Mouse (Mus musculus): ENCODE data around the gene Neurl3. TPM values are rescaled to one million over a fixed set of nuclear protein-coding genes. Genes with fewer than 3 reads are reported as not detected.
A peak's percentile ranks its signal among the peaks of the same experiment; 100 is the strongest.

Gene Neurl3
- total RNA-seq, 2 experiments from 2014 or later: 4.7 to 12.9 TPM

- no peak for DNase-seq (ENCODE audit: low spot score in 2 of 2)
Observed at GRCm38 (mm10) chr1:36260418-36260817, 14.1 kb downstream of the Neurl3 start.

DNA sequence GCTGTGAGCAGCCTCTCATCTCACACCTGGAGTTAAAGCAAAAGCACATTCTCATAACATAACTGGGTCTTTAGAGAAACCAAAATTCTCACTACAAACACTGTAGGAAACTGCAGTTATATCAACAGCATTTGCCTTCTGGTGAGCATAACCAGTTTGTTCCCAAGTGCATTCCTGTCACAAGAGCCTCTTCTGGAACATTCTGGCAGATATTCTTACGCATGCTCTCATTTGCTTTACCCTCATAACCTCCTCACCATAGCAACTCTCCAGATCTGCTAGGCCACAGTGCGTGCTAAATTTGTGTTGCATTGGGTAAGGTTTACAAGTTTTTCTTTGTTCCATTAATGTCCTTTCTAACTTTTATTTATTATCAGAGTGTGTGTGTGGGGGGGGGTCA, 15.2 kb downstream of the Neurl3 start:
- no peak for DNase-seq (ENCODE audit: low spot score in 2 of 2)

GRCm38 (mm10) chr1:36258631-36259030, 15.8 kb downstream of the Neurl3 start:
- no peak for DNase-seq (ENCODE audit: low spot score in 2 of 2)

DNA sequence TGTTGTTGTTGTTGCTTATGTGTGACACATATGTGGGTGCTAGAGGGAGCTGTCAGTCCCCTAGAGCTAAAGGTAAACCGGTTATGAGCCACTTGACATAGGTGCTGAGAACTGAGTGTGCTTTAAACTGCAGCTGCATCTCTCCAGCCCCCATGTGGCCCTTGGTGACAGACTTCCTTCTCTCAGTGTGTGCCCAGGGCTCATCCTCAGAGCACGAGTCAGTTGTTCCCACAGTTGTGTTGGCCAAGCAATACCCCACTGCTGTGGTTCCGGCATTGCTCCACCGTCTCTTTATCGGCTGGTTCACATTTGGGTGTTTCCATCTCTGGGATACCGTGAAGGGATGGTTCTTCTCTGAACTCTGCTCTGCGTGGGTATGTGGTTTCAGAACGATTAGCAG, 17.2 kb downstream of the Neurl3 start:
- no peak for DNase-seq (ENCODE audit: low spot score in 2 of 2)

GRCm38 (mm10) chr1:36255871-36256640, 18.4 kb downstream of the Neurl3 start:
- DNase-seq (ENCODE audit: low spot score in 2 of 2): no peak

GRCm38 (mm10) chr1:36254635-36255360, 19.7 kb downstream of the Neurl3 start:
- no peak for DNase-seq (ENCODE audit: low spot score in 2 of 2)

DNA sequence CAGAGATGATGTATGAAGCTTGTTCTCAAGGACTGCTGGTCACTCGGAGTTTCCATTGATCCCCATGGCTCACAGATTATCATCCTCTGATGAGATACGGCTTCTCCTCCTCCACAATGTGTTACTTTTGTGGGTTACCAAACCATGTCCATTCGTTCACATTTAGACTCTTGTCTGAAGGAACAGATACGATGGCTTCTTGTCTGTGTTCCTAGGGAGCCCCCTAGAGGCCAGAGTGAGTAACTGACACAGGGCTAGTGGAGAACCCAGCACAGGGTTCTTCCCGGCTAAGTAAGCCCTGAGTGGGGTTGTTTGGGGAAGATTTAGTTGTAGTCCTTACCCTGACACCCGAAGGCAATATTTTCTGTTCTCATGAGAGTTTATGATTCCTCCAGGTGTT, 21.7 kb downstream of the Neurl3 start:
- peak in 1 of 2 experiments; percentile 65 for DNase-seq (ENCODE audit: low spot score in 2 of 2)

GRCm38 (mm10) chr1:36251426-36251825, 23.1 kb downstream of the Neurl3 start:
- DNase-seq (ENCODE audit: low spot score in 2 of 2): no peak

- no peak for DNase-seq (ENCODE audit: low spot score in 2 of 2)
Observed at GRCm38 (mm10) chr1:36246688-36247087, 27.8 kb downstream of the Neurl3 start.

DNA sequence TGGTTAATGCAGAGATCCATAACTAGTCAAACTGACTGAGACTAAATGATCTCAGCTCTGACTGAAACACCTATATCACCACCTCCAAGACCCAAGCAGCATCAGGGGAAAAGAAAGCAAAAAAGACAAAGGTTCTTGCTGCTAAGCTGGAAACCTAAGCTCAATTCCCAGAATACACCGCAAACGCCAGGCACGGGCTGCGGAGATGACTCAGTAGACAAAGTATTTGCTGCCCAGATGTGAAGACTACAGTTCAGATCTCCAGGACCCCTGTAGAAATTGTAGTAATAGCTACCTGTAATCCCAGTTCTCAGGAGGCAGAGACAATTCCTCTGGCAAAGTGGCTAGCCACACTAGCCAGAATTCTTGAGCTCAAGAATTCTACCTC, 29.7 kb downstream of the Neurl3 start:
- DNase-seq (ENCODE audit: low spot score in 2 of 2): no peak

DNA sequence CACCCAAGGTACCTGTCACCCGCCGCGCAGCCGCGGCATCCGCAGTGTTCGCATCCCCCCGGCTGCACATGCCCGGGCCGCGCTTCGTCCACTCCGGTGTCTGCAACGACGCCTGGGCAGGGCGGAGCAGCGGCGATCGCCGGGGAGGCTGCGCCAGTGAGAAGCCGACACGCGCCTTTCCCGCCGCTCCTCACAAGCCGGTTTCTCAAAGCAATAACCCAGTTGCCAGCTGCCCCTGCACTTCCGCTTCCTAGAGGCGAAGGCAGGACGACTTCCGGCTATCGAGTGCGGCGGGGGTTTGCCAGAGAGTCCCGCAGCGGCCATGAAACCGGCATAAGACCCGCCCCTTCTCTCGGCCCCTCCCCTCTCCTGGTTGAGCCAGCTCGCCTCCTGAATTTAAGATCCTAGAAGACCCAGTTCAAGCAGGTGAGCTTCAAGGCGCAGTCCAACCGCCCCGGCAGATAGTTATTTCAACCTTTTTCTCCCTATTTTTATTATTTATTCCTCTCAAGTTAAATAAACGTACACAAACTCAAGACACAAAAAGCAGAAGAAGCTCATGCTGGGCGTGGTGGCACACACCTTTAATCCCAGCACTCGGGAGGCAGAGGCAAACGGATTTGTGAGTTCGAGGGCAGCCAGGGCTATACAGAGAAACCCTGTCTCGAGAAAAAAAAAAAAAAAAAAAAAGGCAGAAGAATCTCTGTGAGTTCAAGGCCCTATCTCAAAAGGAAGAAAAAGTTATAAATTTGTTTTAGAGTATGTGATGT, 30.2 kb downstream of the Neurl3 start, which contains the start of gene Uggt1:
TSS of gene Uggt1 (minus strand) at position 663 of the 770 bp plus-strand sequence.
- DNase-seq (ENCODE audit: low spot score in 2 of 2): peak; percentile 82 to 83

DNA sequence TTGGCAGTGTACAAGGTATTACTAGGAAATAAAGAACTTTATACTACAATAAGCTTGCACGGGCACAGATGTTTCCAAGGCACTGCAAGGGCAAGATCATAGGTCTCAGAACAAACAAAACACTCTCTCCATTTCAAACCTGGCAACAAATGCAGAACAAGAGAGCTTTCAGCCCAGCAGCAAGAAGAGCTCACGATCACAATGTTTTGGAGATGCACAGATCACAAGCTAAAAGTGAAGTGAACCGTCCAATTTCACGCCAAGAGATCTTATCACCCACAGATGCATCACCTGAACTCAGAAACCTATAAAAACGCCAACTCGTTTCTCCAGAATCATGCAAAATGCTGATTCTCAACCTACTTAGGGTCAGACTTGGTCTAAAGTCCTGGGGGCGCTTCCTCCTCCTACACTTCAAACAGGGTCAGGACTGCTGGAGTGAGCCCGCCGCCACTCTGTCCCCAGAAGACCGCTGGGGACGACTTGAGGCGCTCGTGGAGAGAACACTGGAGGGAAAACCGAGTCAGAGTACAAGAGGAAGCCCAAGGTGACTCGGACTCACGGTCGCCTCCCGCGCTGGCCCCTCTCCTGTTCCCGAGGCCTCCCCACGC, 30.9 kb downstream of the Neurl3 start:
- no peak for DNase-seq (ENCODE audit: low spot score in 2 of 2)

DNA sequence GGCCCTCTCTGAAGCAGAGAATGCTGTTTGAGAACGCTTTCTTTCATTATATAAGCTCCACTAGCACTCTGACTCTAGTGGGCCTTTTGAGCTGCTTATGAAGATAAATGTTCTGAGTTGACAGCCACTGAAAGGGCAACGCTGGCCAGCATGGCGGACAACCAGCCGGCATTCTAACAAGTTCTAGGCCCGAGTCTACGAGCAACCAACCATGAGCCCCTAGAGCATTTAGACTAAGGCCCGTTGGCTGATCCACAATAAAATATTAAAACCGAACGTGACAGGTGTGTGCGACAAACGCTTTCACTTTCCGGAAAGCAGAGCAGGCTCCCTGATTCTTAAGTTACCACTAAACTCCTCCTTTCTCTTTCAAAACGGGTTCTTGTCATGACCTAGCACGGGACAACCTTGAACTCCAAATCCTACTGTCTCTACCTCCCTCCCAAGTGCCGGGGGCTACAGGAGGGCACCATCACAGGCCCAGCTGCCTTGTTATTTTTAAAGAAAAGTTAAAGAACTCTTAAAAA, 32.5 kb downstream of the Neurl3 start:
- DNase-seq (ENCODE audit: low spot score in 2 of 2): no peak

GRCm38 (mm10) chr1:36240176-36240575, 34.3 kb downstream of the Neurl3 start:
- no peak for DNase-seq (ENCODE audit: low spot score in 2 of 2)

DNA sequence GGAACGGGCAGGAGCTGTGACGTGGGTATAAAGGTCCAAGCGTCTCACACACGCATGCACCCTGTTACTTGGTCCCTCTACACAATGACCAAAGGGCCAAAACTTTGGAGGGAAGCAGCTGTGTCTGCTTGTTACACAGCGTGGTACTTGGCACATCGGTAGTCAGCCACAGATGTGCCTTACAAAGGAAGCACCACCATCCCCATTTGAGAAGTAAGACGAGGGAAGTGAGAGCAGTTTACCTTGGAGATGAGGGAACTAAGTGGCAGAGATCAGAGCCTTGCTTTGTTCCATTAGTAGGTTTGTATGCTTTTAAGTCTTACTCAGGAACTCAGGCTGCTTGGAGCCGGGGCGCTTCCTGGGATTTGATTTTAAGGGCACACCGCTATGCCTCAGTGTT, 35.1 kb downstream of the Neurl3 start:
- no peak for DNase-seq (ENCODE audit: low spot score in 2 of 2)

GRCm38 (mm10) chr1:36235855-36236254, 38.6 kb downstream of the Neurl3 start:
- DNase-seq (ENCODE audit: low spot score in 2 of 2): no peak

- peak; percentile 9 to 12 for DNase-seq (ENCODE audit: low spot score in 2 of 2)
Observed at GRCm38 (mm10) chr1:36235057-36235639, 39.3 kb downstream of the Neurl3 start.

GRCm38 (mm10) chr1:36233218-36233617, 41.3 kb downstream of the Neurl3 start:
- no peak for DNase-seq (ENCODE audit: low spot score in 2 of 2)

DNA sequence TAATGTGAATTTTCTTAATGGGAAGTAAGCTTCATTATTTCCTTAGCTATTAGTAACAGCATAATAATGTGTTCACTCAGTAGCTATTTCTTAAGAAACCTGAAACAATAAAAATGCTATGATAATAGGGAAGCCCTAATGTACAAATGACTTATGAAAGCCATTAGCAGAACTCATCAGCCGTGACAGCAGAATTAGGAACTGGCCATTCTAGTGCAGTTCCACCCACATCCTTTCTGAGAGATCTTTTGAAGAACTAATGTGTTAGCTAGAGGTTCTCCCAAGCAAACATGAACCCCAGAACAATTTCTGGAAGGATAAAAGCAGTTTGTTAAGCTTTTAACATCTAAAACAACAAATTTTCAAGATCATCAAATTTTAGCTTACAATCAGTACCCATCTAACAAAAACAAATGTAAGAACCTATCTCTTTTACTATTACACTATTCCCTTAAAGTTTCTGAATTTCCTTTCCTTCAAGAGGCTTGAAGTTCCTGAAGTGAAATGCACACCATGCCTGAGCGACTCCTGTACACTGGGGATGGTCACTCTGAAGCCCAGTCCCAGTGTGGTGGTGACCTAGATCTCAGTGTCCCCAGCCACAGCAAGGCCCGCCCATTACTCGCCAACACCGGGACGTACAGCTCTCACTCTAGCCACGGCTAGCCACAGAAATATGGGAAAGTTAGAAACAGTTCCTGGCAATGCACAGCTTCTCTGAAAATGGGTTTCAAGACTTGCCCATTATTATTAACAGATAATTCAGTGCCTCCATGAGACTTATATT, 43.4 kb downstream of the Neurl3 start:
- no peak for DNase-seq (ENCODE audit: low spot score in 2 of 2)

GRCm38 (mm10) chr1:36228461-36228860, 46.0 kb downstream of the Neurl3 start:
- DNase-seq (ENCODE audit: low spot score in 2 of 2): no peak

All from adrenal gland, adult 18-20 months (tissue).